Mouse (Mus musculus) MEL (cell line): Measurements from ENCODE around the gene Sfn. TPM values are rescaled to one million over a fixed set of nuclear protein-coding genes. Genes with fewer than 3 reads are reported as not detected.

Source experiments
- DNase-seq: peaks from one replicate; pipeline ENCODE4 v3.0.0; 2011; ENCODE audit warnings: low read depth, low spot score
- H3K27ac ChIP-seq: 2 replicates; pipeline ENCODE4 v1.5.1; 2012; ENCODE audit warnings: low read depth, mild to moderate bottlenecking, control low read depth, low read length, moderate library complexity; ENCODE audit not compliant: control insufficient read depth
- H3K27me3 ChIP-seq, 2 experiments: fragments of 150-350 bp in 1 of 2; sonication (generic) in 1 of 2; 2 replicates each; pipeline ENCODE4 v1.6.1; 2012; ENCODE audit warnings: low read length in 2 of 2, mild to moderate bottlenecking in 2 of 2, improper control_type of control experiment in 1 of 2, moderate library complexity in 1 of 2; ENCODE audit not compliant: insufficient read depth in 2 of 2, control insufficient read depth in 1 of 2
- H3K36me3 ChIP-seq, 2 experiments: 2 replicates each; pipeline ENCODE4 v1.6.1; 2012 to 2014; ENCODE audit warnings: low read length in 2 of 2, improper control_type of control experiment in 1 of 2, inconsistent platforms in 1 of 2, mild to moderate bottlenecking in 1 of 2; ENCODE audit not compliant: insufficient read depth in 2 of 2, control insufficient read depth in 1 of 2
- H3K4me1 ChIP-seq, 2 experiments: fragments of 150-350 bp in 1 of 2; sonication (generic) in 1 of 2; 2 replicates each; pipeline ENCODE4 v1.6.1; 2012; ENCODE audit warnings: low read length in 2 of 2, improper control_type of control experiment in 1 of 2, mild to moderate bottlenecking in 1 of 2; ENCODE audit not compliant: insufficient read depth in 2 of 2, control insufficient read depth in 1 of 2
- H3K4me3 ChIP-seq, 2 experiments: fragments of 150-350 bp in 1 of 2; sonication (generic) in 1 of 2; 2 replicates each; pipeline ENCODE4 v1.5.1; 2012; ENCODE audit warnings: low read depth in 2 of 2, low read length in 2 of 2, mild to moderate bottlenecking in 2 of 2, moderate library complexity in 2 of 2, control low read depth in 1 of 2, improper control_type of control experiment in 1 of 2; ENCODE audit not compliant: control insufficient read depth in 1 of 2, insufficient read depth in 1 of 2
- H3K79me2 ChIP-seq: 2 replicates; pipeline ENCODE4 v1.6.1; 2012; ENCODE audit warnings: mild to moderate bottlenecking, low read length, moderate library complexity; ENCODE audit not compliant: control insufficient read depth, poor library complexity, insufficient read depth
- H3K9ac ChIP-seq: 2 replicates; pipeline ENCODE4 v1.6.1; 2012; ENCODE audit warnings: low read depth, mild to moderate bottlenecking, control low read depth, low read length, moderate library complexity; ENCODE audit not compliant: control insufficient read depth, poor library complexity, severe bottlenecking
- H3K9me3 ChIP-seq: fragments of 150-350 bp; sonication (generic); replicated peaks from 2 replicates; pipeline ENCODE4 v1.6.1; 2012; ENCODE audit warnings: mild to moderate bottlenecking, low read length, improper control_type of control experiment, moderate library complexity; ENCODE audit not compliant: insufficient read depth
- BHLHE40 ChIP-seq: IDR thresholded peaks from 2 replicates; pipeline ENCODE4 v1.6.1; 2012; ENCODE audit warnings: low read depth, mild to moderate bottlenecking, inconsistent platforms, low read length, improper control_type of control experiment, borderline replicate concordance
- CHD1 ChIP-seq: IDR thresholded peaks from 2 replicates; pipeline ENCODE4 v1.6.1; 2012; ENCODE audit warnings: low read depth, mild to moderate bottlenecking, inconsistent platforms, low read length, improper control_type of control experiment
- CHD2 ChIP-seq: IDR thresholded peaks from 2 replicates; pipeline ENCODE4 v1.6.1; 2011; ENCODE audit warnings: low read length, improper control_type of control experiment
- CTCF ChIP-seq, 3 experiments: IDR thresholded peaks in 2 of 3; conservative IDR thresholded peaks in 1 of 3; 2 replicates each; pipeline ENCODE4 v1.5.1; 2011 to 2012; ENCODE audit warnings: low read length in 3 of 3, low read depth in 2 of 3, mild to moderate bottlenecking in 2 of 3, improper control_type of control experiment in 1 of 3, inconsistent platforms in 1 of 3, mixed read lengths in 1 of 3, moderate library complexity in 1 of 3; ENCODE audit not compliant: control insufficient read depth in 1 of 3, insufficient read depth in 1 of 3, poor library complexity in 1 of 3, severe bottlenecking in 1 of 3
- ELF1 ChIP-seq: IDR thresholded peaks from 2 replicates; pipeline ENCODE4 v1.6.1; 2014; ENCODE audit warnings: low read depth, mild to moderate bottlenecking, inconsistent platforms, low read length, improper control_type of control experiment, moderate library complexity
- EP300 ChIP-seq, 2 experiments: IDR thresholded peaks; 2 replicates each; pipeline ENCODE4 v1.6.1; 2011; ENCODE audit warnings: improper control_type of control experiment in 2 of 2, low read length in 2 of 2, low read depth in 1 of 2, mild to moderate bottlenecking in 1 of 2
- GABPA ChIP-seq: IDR thresholded peaks from 2 replicates; pipeline ENCODE4 v1.6.1; 2012; ENCODE audit warnings: low read depth, mild to moderate bottlenecking, inconsistent platforms, low read length, improper control_type of control experiment, moderate library complexity
- MAFK ChIP-seq: IDR thresholded peaks from 2 replicates; pipeline ENCODE4 v1.6.1; 2011; ENCODE audit warnings: low read depth, mild to moderate bottlenecking, low read length, improper control_type of control experiment, borderline replicate concordance
- MAX ChIP-seq: IDR thresholded peaks from 2 replicates; pipeline ENCODE4 v1.6.1; 2011; ENCODE audit warnings: low read length, improper control_type of control experiment
- MAZ ChIP-seq: IDR thresholded peaks from 2 replicates; pipeline ENCODE4 v1.6.1; 2012; ENCODE audit warnings: low read depth, mild to moderate bottlenecking, inconsistent platforms, low read length, improper control_type of control experiment
- MEF2A ChIP-seq: IDR thresholded peaks from 2 replicates; pipeline ENCODE4 v1.6.1; 2014; ENCODE audit warnings: low read depth, mild to moderate bottlenecking, inconsistent platforms, low read length, improper control_type of control experiment; ENCODE audit not compliant: poor library complexity, insufficient replicate concordance, severe bottlenecking; ENCODE audit errors: extremely low read depth
- MYB ChIP-seq: IDR thresholded peaks from 2 replicates; pipeline ENCODE4 v1.6.1; 2011; ENCODE audit warnings: mild to moderate bottlenecking, low read depth, low read length, improper control_type of control experiment
- POLR2A ChIP-seq, 2 experiments: IDR thresholded peaks; 2 replicates each; pipeline ENCODE4 v1.6.1; 2011 to 2012; ENCODE audit warnings: low read length in 2 of 2, mild to moderate bottlenecking in 2 of 2, control low read depth in 1 of 2, improper control_type of control experiment in 1 of 2, low read depth in 1 of 2, moderate library complexity in 1 of 2; ENCODE audit not compliant: control insufficient read depth in 1 of 2, insufficient read depth in 1 of 2, poor library complexity in 1 of 2
- POLR2AphosphoS2 ChIP-seq: IDR thresholded peaks from 2 replicates; pipeline ENCODE4 v1.6.1; 2011; ENCODE audit warnings: low read length, improper control_type of control experiment
- POLR2AphosphoS5 ChIP-seq: IDR thresholded peaks from 2 replicates; pipeline ENCODE4 v1.6.1; 2012; ENCODE audit warnings: low read depth, borderline replicate concordance, mild to moderate bottlenecking, inconsistent platforms, low read length, moderate library complexity, mixed read lengths
- RAD21 ChIP-seq: IDR thresholded peaks from 2 replicates; pipeline ENCODE4 v1.6.1; 2011; ENCODE audit warnings: mild to moderate bottlenecking, low read depth, low read length, improper control_type of control experiment
- RCOR1 ChIP-seq: IDR thresholded peaks from 2 replicates; pipeline ENCODE4 v1.6.1; 2012; ENCODE audit warnings: low read depth, mild to moderate bottlenecking, inconsistent platforms, low read length, improper control_type of control experiment
- SIN3A ChIP-seq: IDR thresholded peaks from 2 replicates; pipeline ENCODE4 v1.6.1; 2012; ENCODE audit warnings: low read length, improper control_type of control experiment, inconsistent platforms
- SMC3 ChIP-seq: IDR thresholded peaks from 2 replicates; pipeline ENCODE4 v1.6.1; 2011; ENCODE audit warnings: low read depth, low read length, improper control_type of control experiment
- TAL1 ChIP-seq: IDR thresholded peaks from 2 replicates; pipeline ENCODE4 v1.6.1; 2012; ENCODE audit warnings: mild to moderate bottlenecking, inconsistent platforms, low read length, moderate library complexity, mixed read lengths
- TBP ChIP-seq: IDR thresholded peaks from 2 replicates; pipeline ENCODE4 v1.8.0; 2011; ENCODE audit warnings: low read depth, low read length, improper control_type of control experiment
- UBTF ChIP-seq: IDR thresholded peaks from 2 replicates; pipeline ENCODE4 v1.6.1; 2012; ENCODE audit warnings: low read depth, mild to moderate bottlenecking, inconsistent platforms, low read length, improper control_type of control experiment, moderate library complexity, borderline replicate concordance; ENCODE audit not compliant: insufficient read depth
- USF1 ChIP-seq: IDR thresholded peaks from 2 replicates; pipeline ENCODE4 v1.6.1; 2014; ENCODE audit warnings: low read depth, mild to moderate bottlenecking, inconsistent platforms, low read length, improper control_type of control experiment, moderate library complexity
- USF2 ChIP-seq, 2 experiments: IDR thresholded peaks; 2 replicates each; pipeline ENCODE4 v1.6.1; 2011 to 2012; ENCODE audit warnings: improper control_type of control experiment in 2 of 2, low read length in 2 of 2, borderline replicate concordance in 1 of 2, inconsistent platforms in 1 of 2, low read depth in 1 of 2, mild to moderate bottlenecking in 1 of 2; ENCODE audit not compliant: insufficient read depth in 1 of 2
- ZC3H11A ChIP-seq: IDR thresholded peaks from 2 replicates; pipeline ENCODE4 v1.6.1; 2012; ENCODE audit warnings: low read depth, mild to moderate bottlenecking, inconsistent platforms, low read length, improper control_type of control experiment
- polyA plus RNA-seq, 2 experiments: library from polyadenylated mRNA; stranded (reverse) in 1 of 2; unstranded in 1 of 2; fragments of >175 nt in 1 of 2; fragments of >200 nt in 1 of 2; gene quantifications; 2 replicates each; pipeline versions ENCODE4 v1.2.1 to v1.2.4; 2012; ENCODE audit warnings: low replicate concordance in 2 of 2, low read depth in 1 of 2; ENCODE audit not compliant: insufficient read length in 2 of 2, insufficient read depth in 1 of 2, missing spikeins in 1 of 2
- total RNA-seq: library from RNA; depleted of rRNA; stranded (reverse); fragments of 300-350 nt; gene quantifications from 2 replicates; pipeline ENCODE4 v1.2.3, GENCODE M21; 2012

Gene Sfn
- total and polyA plus RNA-seq, 3 experiments, result 0.12 to 0.19 TPM; not detected in 1

- Histone ChIP-seq H3K27ac (no peak overlapping the region), H3K4me3 (no peak overlapping the region), H3K4me1 (no peaks in the 10 kb centered on the region), H3K79me2 (no peaks in the 10 kb centered on the region), H3K9ac (no peak overlapping the region), H3K9me3 (no peaks in the 10 kb centered on the region), H3K27me3 (no peaks in the 10 kb centered on the region), H3K36me3 (no peaks in the 10 kb centered on the region)
- TF ChIP-seq CHD2 (no peak), MAFK (no peak), SIN3A (0 out of 2 replicates have a peak, but pooled peaks have one; percentile 19), RAD21 (peak; percentile 76), SMC3 (peak; percentile 62), MYB (no peak), BHLHE40 (no peak), POLR2AphosphoS5 (no peak), CTCF (IDR thresholded peaks at IDR 0.05 in 2 of 3, conservative IDR thresholded peaks at IDR 0.05 in 1 of 3; ENCODE audit: control insufficient read depth in 1 of 3, insufficient read depth in 1 of 3, low read depth in 2 of 3, low read length in 3 of 3, poor library complexity in 1 of 3, severe bottlenecking in 1 of 3) (peak; percentile 56 to 72 (median 59)), ZC3H11A (peak; percentile 63)
- DNase-seq, result peak; percentile 65
These were observed 9.4 kb downstream of the Sfn start for GRCm38 (mm10) chr4:133592570-133592969.

DNA sequence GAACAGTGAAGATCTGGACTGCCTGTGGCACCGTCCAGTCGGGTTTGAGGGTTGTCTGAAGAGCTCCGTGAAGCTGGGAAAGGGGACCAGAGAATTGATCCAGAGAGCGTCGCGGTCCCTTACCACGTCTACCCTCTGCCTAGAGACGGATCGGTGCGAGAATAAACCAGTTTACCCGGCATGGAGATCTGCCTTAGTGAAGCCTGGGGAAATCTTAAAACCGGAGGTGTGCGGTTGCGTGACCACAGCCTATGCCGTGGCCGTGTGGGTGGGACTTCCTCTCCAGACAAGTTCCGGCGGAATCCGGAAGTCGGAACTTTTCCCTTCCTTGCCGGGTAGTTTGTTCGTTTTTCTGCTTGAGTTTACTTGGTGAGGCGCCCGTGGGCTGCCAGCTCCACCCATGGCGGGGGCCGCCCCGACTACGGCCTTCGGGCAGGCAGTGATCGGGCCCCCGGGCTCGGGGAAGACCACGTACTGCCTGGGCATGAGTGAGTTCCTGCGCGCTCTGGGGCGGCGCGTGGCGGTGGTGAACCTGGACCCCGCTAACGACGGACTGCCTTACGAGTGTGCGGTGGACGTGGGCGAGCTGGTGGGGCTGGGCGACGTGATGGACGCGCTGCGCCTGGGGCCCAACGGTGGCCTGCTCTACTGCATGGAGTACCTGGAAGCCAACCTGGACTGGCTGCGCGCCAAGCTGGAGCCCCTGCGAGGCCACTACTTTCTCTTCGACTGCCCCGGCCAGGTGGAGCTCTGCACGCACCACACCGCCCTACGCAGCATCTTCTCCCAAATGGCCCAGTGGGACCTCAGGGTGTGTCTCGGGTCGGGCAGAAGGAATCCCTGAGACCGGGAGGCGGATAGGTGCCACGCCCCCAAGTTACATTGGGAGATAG is 17.7 kb downstream of the Sfn start, which contains the start of gene Gpn2:
Gene Gpn2 (plus strand): TSS at position 304 of the 893 bp plus-strand sequence.
- DNase-seq, result peak; percentile 96
- H3K4me1 ChIP-seq, result peaks cover 0 to 6% of the 10 kb centered on the region in 2 experiments; a peak in 2 of 4 replicates
- H3K27ac ChIP-seq, result peak within 1 kb of the TSS; percentile 81
- peak within 1 kb of the TSS; percentile 86 to 95 for H3K4me3 ChIP-seq
- no peaks in the 10 kb centered on the region for H3K9me3 ChIP-seq
- no peaks in the 10 kb centered on the region for H3K27me3 ChIP-seq
- H3K9ac ChIP-seq, result peak within 1 kb of the TSS; percentile 85
- H3K79me2 ChIP-seq, result peaks cover 7% of the 10 kb centered on the region; the same call in 1 of the 2 replicates
- H3K36me3 ChIP-seq, result peaks cover 0 to 3% of the 10 kb centered on the region in 2 experiments; a peak in 2 of 4 replicates
- TF ChIP-seq MAX (peak; percentile 43), CTCF (IDR thresholded peaks at IDR 0.05 in 2 of 3, conservative IDR thresholded peaks at IDR 0.05 in 1 of 3; ENCODE audit: control insufficient read depth in 1 of 3, insufficient read depth in 1 of 3, low read depth in 2 of 3, low read length in 3 of 3, poor library complexity in 1 of 3, severe bottlenecking in 1 of 3) (no peak), POLR2A (IDR thresholded peaks at IDR 0.05; ENCODE audit: control insufficient read depth in 1 of 2, insufficient read depth in 1 of 2, low read depth in 1 of 2, low read length in 2 of 2, poor library complexity in 1 of 2) (peak; percentile 65 to 89; a peak in 3 of 4 replicates), TBP (peak; percentile 76), CHD2 (no peak), UBTF (no peak), GABPA (no peak), TAL1 (no peak), RCOR1 (no peak), USF1 (peak; percentile 28; the same call in 1 of the 2 replicates), MAZ (no peak), SMC3 (no peak), BHLHE40 (no peak), MEF2A (no peak), ZC3H11A (no peak), EP300 (IDR thresholded peaks at IDR 0.05; ENCODE audit: low read depth in 1 of 2, low read length in 2 of 2) (no peak), MAFK (no peak), RAD21 (no peak), SIN3A (peak; percentile 94), POLR2AphosphoS2 (peak; percentile 80), MYB (0 out of 2 replicates have a peak, but pooled peaks have one; percentile 38), CHD1 (no peak), POLR2AphosphoS5 (no peak), USF2 (IDR thresholded peaks at IDR 0.05; ENCODE audit: borderline replicate concordance in 1 of 2, insufficient read depth in 1 of 2, low read depth in 1 of 2, low read length in 2 of 2) (no peak), ELF1 (peak; percentile 95)
